Mouse (Mus musculus): ENCODE measurements at regions not wholly inside any gene's neighbourhood (a gene's known extent, or its start where the extent isn't known, plus 50 kb on each side); places are given as distances from the start of the nearest gene placed in this dataset.

GRCm38 (mm10) chr6:67160564-67160963 lies 77.4 kb upstream of the Serbp1 start:
- TF ChIP-seq CTCF (IDR thresholded peaks at IDR 0.05; ENCODE audit: insufficient read depth, low read depth, low read length) (no peak), POLR2A (IDR thresholded peaks at IDR 0.05; ENCODE audit: insufficient read depth, low read depth, low read length) (no peak)

All from olfactory bulb, adult 2 months (tissue).